Mouse (Mus musculus) intestine, postnatal 0 days (tissue): ENCODE data around the gene Olfr544. TPM values are rescaled to one million over a fixed set of nuclear protein-coding genes. Genes with fewer than 3 reads are reported as not detected.
"Not testable (repeated sequence)": the region's sequence is repeated elsewhere in the genome, so short reads cannot be mapped to it uniquely, and the experiment has no call there.

Source experiments
- ATAC-seq: fragments of 200-750 bp; cut with Nextera tagmentation; 2 replicates; pipeline ENCODE4 v1.8.0; 2017; ENCODE audit warnings: mild to moderate bottlenecking, moderate TSS enrichment, moderate library complexity
- H3K27ac ChIP-seq: fragments of 300-500 bp; sonication (generic); 2 replicates; pipeline ENCODE4 v1.5.1; 2014; ENCODE audit warnings: mild to moderate bottlenecking, low read depth, low read length, moderate library complexity
- H3K27me3 ChIP-seq: fragments of 300-500 bp; sonication (generic); replicated peaks from 2 replicates; pipeline ENCODE4 v1.6.1; 2014; ENCODE audit warnings: low read length, mixed read lengths; ENCODE audit not compliant: control insufficient read depth, insufficient read depth
- H3K36me3 ChIP-seq: fragments of 300-500 bp; sonication (generic); 2 replicates; pipeline ENCODE4 v1.6.1; 2014; ENCODE audit warnings: mild to moderate bottlenecking, moderate library complexity; ENCODE audit not compliant: control insufficient read depth, insufficient read depth
- H3K4me1 ChIP-seq: fragments of 300-500 bp; sonication (generic); replicated peaks from 2 replicates; pipeline ENCODE4 v1.6.1; 2014; ENCODE audit warnings: antibody characterized with exemption, low read length, mixed read lengths; ENCODE audit not compliant: control insufficient read depth, insufficient read depth
- H3K4me2 ChIP-seq: fragments of 300-500 bp; sonication (generic); replicated peaks from 2 replicates; pipeline ENCODE4 v1.6.1; 2014; ENCODE audit warnings: low read depth, mild to moderate bottlenecking, moderate library complexity
- H3K4me3 ChIP-seq: fragments of 300-500 bp; sonication (generic); 2 replicates; pipeline ENCODE4 v1.5.1; 2014; ENCODE audit warnings: low read depth, low read length
- H3K9ac ChIP-seq: fragments of 300-500 bp; sonication (generic); 2 replicates; pipeline ENCODE4 v1.6.1; 2014; ENCODE audit warnings: mild to moderate bottlenecking, low read depth, low read length
- H3K9me3 ChIP-seq: fragments of 300-500 bp; sonication (generic); 2 replicates; pipeline ENCODE4 v1.6.1; 2016; ENCODE audit warnings: mixed run types; ENCODE audit not compliant: control insufficient read depth
- CTCF ChIP-seq: sonication (generic); IDR thresholded peaks from 2 replicates; pipeline ENCODE4 v1.5.1; 2016; ENCODE audit warnings: low read depth, mild to moderate bottlenecking, control low read depth, antibody characterized with exemption, moderate library complexity
- WGBS: fragments of 180-500 bp; shearing (Covaris S2); extraction: QIAGEN DNeasy Blood & Tissue Kit; methylation state at CpG from one replicate; pipeline ENCODE4 v1.1.7; 2014; 5-methylcytosine and 5-hydroxymethylcytosine counted together
- polyA plus RNA-seq: library from polyadenylated mRNA; unstranded; fragments of >200 nt; fragmentation: Nextera tagmentation; extraction: Ambion mirVana; gene quantifications from 2 replicates; pipeline ENCODE4 v1.2.1, GENCODE M21; 2015

The Olfr544 gene
- polyA plus RNA-seq, 1 experiment from 2014 or later: 0.04 TPM

GRCm38 (mm10) chr7:102501986-102502385 is 13.9 kb upstream of the Olfr544 start:
- Histone ChIP-seq H3K4me2 (no peak overlapping the region), H3K9me3 (no peaks in the 10 kb centered on the region), H3K4me3 (no peak overlapping the region), H3K36me3 (no peaks in the 10 kb centered on the region), H3K4me1 (no peaks in the 10 kb centered on the region), H3K9ac (no peak overlapping the region), H3K27ac (no peak overlapping the region), H3K27me3 (no peaks in the 10 kb centered on the region)
- no peak for TF ChIP-seq CTCF
- WGBS: 74% methylated on average over 5 of the region's 5 CpGs
- no peak for ATAC-seq

- Histone ChIP-seq H3K4me1 (no peaks in the 10 kb centered on the region), H3K36me3 (no peaks in the 10 kb centered on the region), H3K4me2 (no peak within 1 kb of the TSS), H3K9ac (no peak within 1 kb of the TSS), H3K4me3 (no peak within 1 kb of the TSS), H3K27me3 (no peaks in the 10 kb centered on the region), H3K9me3 (no peaks in the 10 kb centered on the region), H3K27ac (no peak within 1 kb of the TSS)
- 66% methylated on average over 3 of the region's 3 CpGs for WGBS
- no peak for TF ChIP-seq CTCF
- no peak for ATAC-seq
Measured at GRCm38 (mm10) chr7:102499473-102499872, 11.4 kb upstream of the Olfr544 start, which contains the start of gene Olfr545. Gene Olfr545, minus strand, starts transcription at chr7:102499573.

- not testable (repeated sequence) for H3K4me3 ChIP-seq, H3K27me3 ChIP-seq, ATAC-seq, H3K27ac ChIP-seq, H3K9ac ChIP-seq, H3K4me1 ChIP-seq, H3K4me2 ChIP-seq, H3K36me3 ChIP-seq, H3K9me3 ChIP-seq
- WGBS: 53% methylated on average over 6 of the region's 7 CpGs
- TF ChIP-seq CTCF: 0 out of 2 replicates have a peak, but pooled peaks have one; percentile 12
Measured at GRCm38 (mm10) chr7:102494416-102494815, 6.3 kb upstream of the Olfr544 start.

- TF ChIP-seq CTCF: no peak
Measured at GRCm38 (mm10) chr7:102486105-102486504, 2.0 kb downstream of the Olfr544 start.

GRCm38 (mm10) chr7:102484766-102485165 is 3.3 kb downstream of the Olfr544 start:
- not testable (repeated sequence) for H3K9ac ChIP-seq, H3K27ac ChIP-seq, ATAC-seq, H3K4me3 ChIP-seq, H3K9me3 ChIP-seq, H3K36me3 ChIP-seq, H3K4me2 ChIP-seq, H3K27me3 ChIP-seq, H3K4me1 ChIP-seq
- TF ChIP-seq CTCF: 0 out of 2 replicates have a peak, but pooled peaks have one; percentile 17
- 61% methylated on average over 7 of the region's 8 CpGs for WGBS

More at GRCm38 (mm10) chr7:102486105-102486504, 2.0 kb downstream of the Olfr544 start:
- Histone ChIP-seq H3K27me3 (no peaks in the 10 kb centered on the region), H3K27ac (no peak overlapping the region), H3K9ac (no peak overlapping the region), H3K36me3 (no peaks in the 10 kb centered on the region), H3K4me3 (no peak overlapping the region), H3K9me3 (no peaks in the 10 kb centered on the region), H3K4me2 (no peak overlapping the region), H3K4me1 (no peaks in the 10 kb centered on the region; the same call in 1 of the 2 replicates)
- ATAC-seq: no peak
- 46% methylated on average over 1 of the region's 1 CpGs for WGBS

- no peak for ATAC-seq
- Histone ChIP-seq H3K4me1 (no peaks in the 10 kb centered on the region; the same call in 1 of the 2 replicates), H3K9ac (no peak overlapping the region), H3K4me2 (no peak overlapping the region), H3K36me3 (no peaks in the 10 kb centered on the region), H3K27ac (no peak overlapping the region), H3K4me3 (no peak overlapping the region), H3K27me3 (no peaks in the 10 kb centered on the region), H3K9me3 (no peaks in the 10 kb centered on the region)
- TF ChIP-seq CTCF: no peak
- 62% methylated on average over 2 of the region's 2 CpGs for WGBS
Measured at GRCm38 (mm10) chr7:102483665-102484064, 4.4 kb downstream of the Olfr544 start.

- 95% methylated on average over 4 of the region's 4 CpGs for WGBS
- Histone ChIP-seq H3K27me3 (no peaks in the 10 kb centered on the region), H3K4me1 (no peaks in the 10 kb centered on the region), H3K4me3 (no peak within 1 kb of the TSS), H3K9ac (no peak within 1 kb of the TSS), H3K9me3 (no peaks in the 10 kb centered on the region), H3K36me3 (no peaks in the 10 kb centered on the region), H3K27ac (no peak within 1 kb of the TSS), H3K4me2 (no peak within 1 kb of the TSS)
- TF ChIP-seq CTCF: no peak
- no peak for ATAC-seq
Measured at GRCm38 (mm10) chr7:102481579-102481978, 6.5 kb downstream of the Olfr544 start, which contains the start of gene Olfr543. Gene Olfr543, minus strand, starts transcription at chr7:102481679.
